Mouse (Mus musculus): ENCODE measurements at regions not wholly inside any gene's neighbourhood (a gene's known extent, or its start where the extent isn't known, plus 50 kb on each side); places are given as distances from the start of the nearest gene placed in this dataset.

DNA sequence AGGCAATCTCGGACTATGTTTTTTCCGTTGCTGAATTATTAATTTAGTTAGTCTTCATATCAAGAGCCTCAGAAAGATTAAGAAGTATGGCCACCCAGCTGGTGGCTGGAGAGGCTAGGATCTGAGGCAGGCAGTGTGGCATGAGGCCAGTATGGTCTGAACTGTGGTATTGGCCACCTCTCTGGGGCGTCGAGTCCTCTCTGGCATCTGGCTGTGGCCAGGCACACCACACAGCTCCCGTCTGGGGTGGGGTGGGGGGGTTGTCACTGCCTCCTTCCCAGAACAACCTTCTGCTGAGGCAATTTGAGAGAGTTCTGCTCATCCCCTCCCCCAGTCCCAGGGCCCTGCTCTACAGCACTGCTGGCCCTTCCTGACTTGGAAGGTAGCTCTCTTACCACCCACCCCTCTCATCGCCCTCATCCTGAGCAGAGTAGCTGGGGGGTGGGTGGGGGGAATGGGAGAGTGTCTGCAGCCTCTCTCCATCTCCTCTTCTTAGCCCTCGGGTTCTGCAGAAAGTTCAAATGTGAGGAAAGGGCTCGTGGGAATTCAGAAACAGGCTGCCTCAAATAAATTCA, 103.2 kb downstream of the Vegfa start:
- no peak for DNase-seq (ENCODE audit: low spot score in 2 of 2)

GRCm38 (mm10) chr17:45928013-45928412, 104.2 kb downstream of the Vegfa start:
- no peak for DNase-seq (ENCODE audit: low spot score in 2 of 2)

GRCm38 (mm10) chr17:45925845-45926244, 106.3 kb downstream of the Vegfa start:
- no peak for DNase-seq (ENCODE audit: low spot score in 2 of 2)

GRCm38 (mm10) chr17:45924595-45924994, 107.6 kb downstream of the Vegfa start:
- DNase-seq (ENCODE audit: low spot score in 2 of 2), result no peak

DNA sequence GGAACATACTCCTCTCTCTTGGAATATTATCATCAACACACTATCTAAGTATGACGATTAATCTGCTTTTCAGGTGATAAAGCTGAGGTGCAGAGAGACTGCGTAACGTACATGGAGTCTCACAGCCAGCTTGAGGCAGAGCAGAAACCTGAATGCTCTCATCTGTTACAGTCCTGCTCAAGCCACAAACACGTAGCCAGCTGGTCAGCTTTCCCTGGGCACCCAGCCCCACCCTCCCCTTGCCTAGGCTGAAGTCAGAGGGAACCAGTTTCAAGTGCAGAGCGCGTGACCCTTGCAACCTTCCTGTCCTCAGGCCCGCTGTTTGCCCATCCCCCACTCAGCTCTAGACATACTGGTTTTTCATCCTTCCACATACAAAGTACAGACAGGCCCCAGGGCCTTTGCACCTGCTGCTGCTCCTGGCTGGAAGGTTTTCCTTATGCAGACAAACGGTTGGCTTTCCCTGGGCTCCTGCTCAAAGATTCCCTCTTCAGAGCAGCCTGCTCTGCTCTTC, 108.9 kb downstream of the Vegfa start:
- DNase-seq (ENCODE audit: low spot score in 2 of 2), result no peak

- DNase-seq (ENCODE audit: low spot score in 2 of 2), result no peak
Observed at GRCm38 (mm10) chr17:45917647-45918046, 114.5 kb downstream of the Vegfa start.

- DNase-seq (ENCODE audit: low spot score in 2 of 2), result no peak
Observed at GRCm38 (mm10) chr17:45916937-45917336, 115.2 kb downstream of the Vegfa start.

DNA sequence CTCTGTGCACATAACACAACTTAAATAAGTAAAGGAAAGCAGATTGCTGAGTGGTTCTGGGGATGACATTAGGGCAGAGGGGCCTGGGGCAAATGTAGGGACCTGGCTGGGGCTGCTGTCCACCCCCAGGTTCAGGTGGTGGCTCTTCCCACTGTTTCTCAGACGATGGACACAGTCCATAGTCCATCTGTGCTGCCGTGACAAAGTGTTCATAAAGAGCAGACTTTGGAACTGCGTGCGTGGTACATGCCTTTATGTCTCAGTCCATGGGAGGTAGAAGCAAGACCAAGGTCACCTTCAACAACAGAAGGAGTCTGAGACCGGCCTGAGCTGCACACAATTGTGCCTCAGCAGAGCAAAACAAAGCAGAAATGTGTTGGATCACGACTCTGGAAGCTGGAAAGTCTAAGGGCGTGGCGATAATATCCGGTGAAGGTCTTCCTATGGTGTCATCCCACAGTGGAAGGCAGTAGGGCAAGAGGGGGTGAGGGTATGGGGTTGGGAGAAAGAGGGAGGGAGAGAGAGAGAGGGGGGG, 117.4 kb downstream of the Vegfa start:
- DNase-seq (ENCODE audit: low spot score in 2 of 2), result no peak

GRCm38 (mm10) chr17:45914237-45914636, 117.9 kb downstream of the Vegfa start:
- DNase-seq (ENCODE audit: low spot score in 2 of 2), result no peak

DNA sequence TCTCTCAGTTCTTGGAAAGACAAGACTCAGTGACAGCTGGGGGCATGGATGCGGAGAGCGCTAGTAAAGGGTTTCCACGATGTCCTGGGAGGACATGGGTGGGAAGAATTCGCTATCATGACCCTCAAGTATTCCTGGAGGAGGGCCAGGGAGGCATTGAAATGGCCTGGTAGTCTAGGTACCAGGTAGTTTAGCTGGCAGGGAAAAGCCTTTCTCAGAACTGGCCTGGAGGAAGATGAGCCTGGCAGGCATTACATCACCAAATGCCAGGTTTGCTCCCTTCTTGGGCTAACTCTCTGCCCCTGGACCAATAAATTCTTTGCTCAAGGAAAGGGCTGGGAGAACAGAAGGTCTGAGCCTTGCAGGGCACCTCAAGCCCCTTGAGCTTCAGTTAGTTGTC, 118.5 kb downstream of the Vegfa start:
- DNase-seq (ENCODE audit: low spot score in 2 of 2), result no peak

GRCm38 (mm10) chr17:45912165-45912564, 120.0 kb downstream of the Vegfa start:
- no peak for DNase-seq (ENCODE audit: low spot score in 2 of 2)

DNA sequence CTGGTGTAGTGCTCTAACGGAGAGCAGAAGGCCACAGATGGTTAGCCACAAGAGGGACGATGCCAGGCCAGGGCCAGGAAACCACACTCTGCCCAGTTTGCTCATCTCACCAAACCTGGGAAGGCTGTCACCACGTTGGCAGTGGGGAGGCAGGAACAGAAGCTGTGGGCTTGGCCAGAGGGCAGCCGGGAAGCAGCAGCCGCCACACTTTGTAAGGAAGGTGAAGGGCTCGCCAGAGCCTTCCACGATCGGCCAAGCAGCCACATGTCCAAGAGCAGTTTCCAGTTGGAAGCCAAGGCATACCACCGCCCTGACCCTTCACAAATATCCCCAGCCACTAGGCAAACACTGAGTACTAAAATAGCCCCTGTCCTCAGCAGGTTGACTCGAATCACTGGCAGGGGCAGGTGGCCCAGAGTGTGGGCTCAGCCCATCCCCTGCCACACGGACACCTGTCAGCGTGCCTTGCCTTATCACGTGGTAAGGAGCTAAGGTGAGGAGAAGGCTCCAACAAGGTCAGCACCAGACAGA, 120.9 kb downstream of the Vegfa start:
- no peak for DNase-seq (ENCODE audit: low spot score in 2 of 2)

GRCm38 (mm10) chr17:45910245-45910644, 121.9 kb downstream of the Vegfa start:
- DNase-seq (ENCODE audit: low spot score in 2 of 2), result no peak

- no peak for DNase-seq (ENCODE audit: low spot score in 2 of 2)
Observed at GRCm38 (mm10) chr17:45907587-45907986, 124.6 kb downstream of the Vegfa start.

DNA sequence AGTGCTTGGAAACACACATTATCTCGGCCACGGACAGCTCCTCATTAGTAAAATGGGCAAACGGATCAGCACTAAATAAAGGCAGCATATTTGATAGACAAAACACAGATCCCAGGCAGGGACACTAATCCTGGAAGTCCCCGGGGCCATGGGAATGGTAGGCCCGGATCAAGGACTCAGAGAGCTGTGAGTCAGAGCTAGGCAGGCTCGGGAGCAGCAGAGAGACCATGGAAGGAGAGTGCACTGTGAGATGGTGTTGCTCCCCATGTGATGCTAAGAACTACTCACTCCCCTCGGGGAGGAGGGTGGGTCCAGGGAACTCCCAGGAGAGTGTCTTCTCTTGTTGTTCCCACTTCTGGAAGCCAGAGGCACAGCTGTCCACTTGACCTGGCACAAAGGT, 126.6 kb downstream of the Vegfa start:
- no peak for DNase-seq (ENCODE audit: low spot score in 2 of 2)

DNA sequence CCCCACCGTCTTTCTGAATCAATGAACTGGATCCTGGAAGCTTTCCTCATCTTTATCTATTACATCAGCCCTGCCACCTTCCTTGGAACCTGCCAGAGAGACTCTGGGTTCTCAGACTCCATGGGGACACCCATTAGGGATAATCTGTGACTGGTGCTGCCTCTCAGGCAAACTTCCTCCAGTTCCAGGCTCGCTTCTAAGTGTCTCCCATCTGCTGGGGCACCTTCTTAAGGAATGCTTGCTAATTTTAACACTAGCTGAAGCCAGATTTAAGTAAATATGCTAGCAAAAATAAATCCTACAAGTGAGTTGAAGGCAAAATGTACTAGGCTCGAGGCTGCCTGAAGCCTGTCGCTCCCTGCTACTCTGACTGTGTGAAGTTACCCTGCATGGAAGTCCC, 127.9 kb downstream of the Vegfa start:
- no peak for DNase-seq (ENCODE audit: low spot score in 2 of 2)

GRCm38 (mm10) chr17:45903294-45903693, 128.9 kb downstream of the Vegfa start:
- DNase-seq (ENCODE audit: low spot score in 2 of 2), result no peak

DNA sequence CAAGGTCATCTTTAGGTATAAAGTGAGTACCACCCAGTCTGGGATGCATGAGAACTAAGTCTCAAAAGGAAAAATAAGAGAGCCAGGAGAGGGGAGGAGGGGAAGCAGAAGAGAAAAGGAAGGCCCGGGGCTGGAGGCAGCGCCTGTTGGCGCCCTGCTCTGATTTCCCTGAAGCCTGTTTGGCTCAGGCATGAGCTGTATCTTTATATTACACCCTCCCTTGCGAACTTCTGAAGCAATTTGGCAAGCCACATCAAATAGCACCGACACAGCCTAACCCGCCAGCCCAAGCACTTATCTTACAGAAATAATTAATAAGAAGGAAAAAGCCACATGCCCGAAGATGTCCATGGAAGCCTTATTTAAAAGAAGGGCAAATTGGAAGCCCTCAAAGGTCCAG, 129.5 kb downstream of the Vegfa start:
- no peak for DNase-seq (ENCODE audit: low spot score in 2 of 2)

DNA sequence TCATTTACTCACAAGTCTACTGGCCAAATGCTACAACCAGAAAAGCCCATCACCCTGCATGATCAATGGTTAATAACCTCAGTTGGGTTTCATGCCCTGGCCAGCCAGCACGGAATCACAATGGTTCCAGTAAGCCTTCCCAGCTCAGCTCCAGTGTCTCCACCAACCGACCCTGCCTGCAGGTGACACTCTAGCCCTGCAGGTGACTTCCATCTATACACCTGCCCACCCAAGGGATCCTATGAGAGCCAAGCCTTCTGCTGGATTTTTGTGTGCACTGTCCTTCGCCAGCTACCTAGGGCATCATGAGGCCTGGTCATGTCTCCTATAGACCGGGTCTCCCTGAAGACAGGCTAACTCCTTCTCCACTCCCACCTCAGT, 135.3 kb downstream of the Vegfa start:
- no peak for DNase-seq (ENCODE audit: low spot score in 2 of 2)

- DNase-seq (ENCODE audit: low spot score in 2 of 2), result no peak
Observed at GRCm38 (mm10) chr17:45896142-45896921, 135.8 kb downstream of the Vegfa start.

- no peak for DNase-seq (ENCODE audit: low spot score in 2 of 2)
Observed at GRCm38 (mm10) chr17:45894166-45894565, 138.0 kb downstream of the Vegfa start.

- DNase-seq (ENCODE audit: low spot score in 2 of 2), result no peak
Observed at GRCm38 (mm10) chr17:45893698-45894097, 138.5 kb downstream of the Vegfa start.

DNA sequence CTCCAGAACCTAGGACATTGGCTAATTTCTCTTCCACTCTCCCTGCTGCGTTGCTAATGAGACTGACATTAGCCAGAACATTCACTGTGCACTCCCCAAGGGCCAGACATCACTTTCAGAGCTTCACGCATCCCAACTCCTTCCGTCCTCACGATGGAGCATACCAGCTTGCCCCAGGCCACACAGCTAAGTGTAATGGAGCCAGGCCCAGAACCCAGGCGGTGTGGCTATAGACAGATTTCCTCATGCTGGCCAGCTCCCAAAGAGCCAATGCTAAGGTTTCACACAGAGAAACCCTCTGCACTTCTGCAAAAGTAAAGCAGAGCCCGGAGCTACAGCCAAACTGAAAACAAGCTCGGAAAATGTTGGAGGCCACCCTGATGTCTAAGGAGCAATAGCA, 139.1 kb downstream of the Vegfa start:
- DNase-seq (ENCODE audit: low spot score in 2 of 2), result no peak
